Mouse (Mus musculus) gastrocnemius, postnatal 25 days (tissue): ENCODE measurements around the gene Mtap. TPM values are rescaled to one million over a fixed set of nuclear protein-coding genes. Genes with fewer than 3 reads are reported as not detected.

Experiments used
- DNase-seq: peaks from one replicate; pipeline ENCODE4 v3.0.0; 2022
- long read RNA-seq, 2 experiments: library from polyadenylated mRNA; stranded (forward); transcript quantifications; one replicate each; pipeline ENCODE4 v2.0.0; 2021
- total RNA-seq, 2 experiments: library from RNA; stranded (reverse); gene quantifications; 1 replicate in 1 of 2; 2 replicates in 1 of 2; pipeline ENCODE4 v1.2.3; 2021

Mtap gene
- total RNA-seq: 10 to 100 TPM; 12.8 to 13.1 TPM
- long read RNA-seq, experiment 1, transcript Mtap-201 (8 exons, 2,797 nt): major isoform, 5 of 7 reads
- long read RNA-seq, experiment 1, partial matches to known transcripts: 0 of 7 reads
- long read RNA-seq, experiment 1, other reads (novel, unspliced or antisense): 2 of 7 reads
- long read RNA-seq, experiment 2, transcript Mtap-201 (8 exons, 2,797 nt): major isoform, 11 of 11 reads
- long read RNA-seq, experiment 2, partial matches to known transcripts: 0 of 11 reads
- long read RNA-seq, experiment 2, other reads (novel, unspliced or antisense): 0 of 11 reads

- peak; percentile 80 for DNase-seq
Observed at GRCm38 (mm10) chr4:89136906-89137541, at the start of gene Mtap. TSS of gene Mtap (plus strand) at chr4:89137122.

DNA sequence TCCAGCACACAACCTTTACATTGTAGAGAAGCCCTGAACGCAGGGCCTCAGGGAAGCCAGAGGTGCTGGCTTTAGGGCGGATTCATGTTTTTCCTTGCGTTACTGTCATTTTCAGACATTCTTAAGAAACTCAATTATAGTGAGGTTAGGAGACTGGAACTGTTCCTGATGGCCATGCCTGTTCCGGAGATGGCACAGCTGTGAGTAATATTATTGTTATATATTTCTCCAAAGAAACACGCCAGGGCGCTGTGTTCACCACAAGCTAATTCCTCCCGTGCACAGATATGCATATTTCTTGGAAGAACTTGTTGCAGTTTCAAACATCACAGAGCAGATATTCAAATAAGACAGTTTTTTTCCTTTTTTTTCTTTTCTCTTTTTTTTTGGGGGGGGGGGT, 47.8 kb upstream of the Mtap start:
- no peak for DNase-seq

- DNase-seq: no peak
Observed at GRCm38 (mm10) chr4:89090217-89090616, 46.7 kb upstream of the Mtap start.

- DNase-seq: no peak
Observed at GRCm38 (mm10) chr4:89092153-89092552, 44.8 kb upstream of the Mtap start.

DNA sequence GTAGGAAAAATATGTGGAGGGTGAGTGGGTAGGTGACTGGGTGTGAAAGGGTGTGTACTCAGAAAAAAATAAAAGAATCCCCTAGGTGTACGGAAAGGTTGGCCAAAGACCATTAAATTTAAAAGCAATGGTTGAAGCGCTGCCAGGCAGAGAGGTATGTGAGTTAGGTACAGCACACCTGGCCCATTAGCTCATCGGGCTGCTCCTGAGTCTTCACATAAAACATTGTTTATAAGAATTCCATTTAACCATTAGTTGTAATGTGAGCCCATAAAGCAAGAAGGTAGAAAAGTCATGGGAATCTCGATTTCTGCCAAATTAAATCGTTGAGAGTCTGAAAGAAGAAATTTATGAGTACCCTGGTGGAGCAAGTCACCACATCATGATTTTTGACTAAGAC, 42.1 kb upstream of the Mtap start:
- DNase-seq: no peak

- no peak for DNase-seq
Observed at GRCm38 (mm10) chr4:89098261-89098660, 38.7 kb upstream of the Mtap start.

- no peak for DNase-seq
Observed at GRCm38 (mm10) chr4:89101276-89101675, 35.6 kb upstream of the Mtap start.

- DNase-seq: no peak
Observed at GRCm38 (mm10) chr4:89102283-89102682, 34.6 kb upstream of the Mtap start.

DNA sequence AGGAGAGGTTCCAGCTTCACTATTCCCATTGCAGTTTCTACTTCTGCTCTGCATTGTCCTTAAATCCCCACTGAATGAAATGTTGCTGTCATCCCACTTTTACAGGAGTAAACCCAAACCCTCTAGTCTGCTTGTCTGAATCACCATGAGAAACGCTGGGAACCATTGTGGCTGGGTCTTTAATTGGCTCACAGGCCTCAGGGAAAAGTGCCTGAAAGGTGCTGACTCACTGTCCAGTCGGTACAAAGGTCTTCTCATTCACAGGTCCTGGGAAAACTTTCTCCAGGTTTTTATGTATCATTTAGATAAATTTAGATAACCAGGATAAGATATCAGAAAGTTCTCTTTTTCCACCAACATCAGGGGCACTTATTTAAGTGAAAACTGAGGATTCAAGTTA, 31.4 kb upstream of the Mtap start:
- DNase-seq: no peak

DNA sequence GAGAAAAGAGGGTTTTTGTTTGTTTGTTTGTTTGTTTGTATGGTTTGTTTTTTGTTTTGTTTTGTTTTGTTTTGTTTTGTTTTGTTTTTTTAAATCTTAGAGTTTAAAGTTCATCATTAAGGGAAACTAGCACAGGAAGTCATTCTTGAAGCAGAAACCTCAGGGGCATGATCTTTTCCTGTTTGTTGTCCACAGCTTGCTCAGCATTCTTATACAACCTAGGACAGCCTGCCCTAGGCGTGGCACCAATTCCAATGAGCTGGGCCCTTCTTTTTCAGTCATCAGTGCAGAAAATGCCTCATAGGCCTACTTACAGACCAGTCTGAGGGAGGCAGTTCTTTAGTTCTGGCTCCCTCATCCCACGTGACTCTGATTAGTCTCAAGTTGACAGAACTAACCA, 30.4 kb upstream of the Mtap start:
- no peak for DNase-seq

DNA sequence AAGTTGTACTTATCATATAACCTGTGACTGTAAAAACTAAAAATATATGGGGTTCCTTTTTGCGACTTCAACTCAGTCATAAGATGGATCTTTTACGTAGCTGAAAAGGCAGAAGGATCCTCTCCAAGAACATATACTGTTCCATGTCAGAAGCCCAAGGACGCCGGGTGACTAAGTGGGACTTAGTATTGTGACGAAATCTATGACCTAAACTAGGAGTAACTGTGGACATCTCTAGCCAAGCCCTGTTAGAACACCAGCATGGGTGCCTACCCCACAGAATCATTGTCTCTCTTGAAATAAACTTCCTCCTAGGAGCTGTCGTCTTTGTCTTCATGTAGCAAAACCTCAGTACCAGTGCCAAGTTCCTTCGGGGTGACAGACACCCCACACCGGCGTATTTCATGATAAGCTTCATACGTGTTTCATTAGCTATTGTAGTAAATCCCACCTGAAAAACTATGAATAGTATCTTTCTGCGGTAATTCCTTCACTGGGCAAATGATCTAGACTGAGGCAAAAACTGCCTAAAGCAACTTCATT, 24.7 kb upstream of the Mtap start:
- no peak for DNase-seq

GRCm38 (mm10) chr4:89112782-89113181, 24.1 kb upstream of the Mtap start:
- DNase-seq: no peak

DNA sequence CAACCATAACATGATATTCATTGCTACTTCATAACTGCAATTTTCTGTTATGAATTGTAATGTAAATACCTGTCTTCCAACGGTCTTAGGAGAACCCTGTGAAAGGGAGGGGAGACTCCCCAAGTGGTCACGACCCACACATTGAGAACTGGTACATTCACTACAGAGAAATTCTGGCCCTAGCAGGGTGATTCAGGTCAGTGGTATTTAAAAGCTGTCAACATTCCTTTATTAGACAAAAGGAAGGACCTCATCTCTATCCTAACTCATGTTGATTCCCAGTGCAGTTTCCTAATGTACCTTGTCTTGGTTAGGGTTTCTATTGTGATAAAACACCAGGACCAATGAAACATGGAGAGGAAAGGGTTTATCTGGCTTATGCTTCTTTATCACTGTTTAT, 20.9 kb upstream of the Mtap start:
- no peak for DNase-seq

DNA sequence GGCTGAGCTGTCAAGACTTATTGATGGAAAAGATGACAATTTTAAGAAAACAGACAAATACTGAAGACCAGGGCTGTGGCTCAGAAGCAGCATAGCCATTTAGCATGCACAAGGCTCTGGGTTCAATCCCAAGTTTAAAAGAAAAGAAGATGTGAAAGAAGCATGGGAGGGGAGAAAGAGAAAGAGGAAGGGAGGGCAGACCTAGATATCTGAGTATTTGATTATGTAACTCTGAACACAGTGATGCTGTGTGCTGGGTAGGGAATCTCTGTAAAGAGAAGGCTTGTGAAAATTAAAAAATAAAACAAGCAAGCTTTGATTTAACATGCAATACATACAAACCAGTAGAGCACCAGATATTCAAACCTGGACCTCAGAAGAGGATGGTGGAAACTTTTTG, 17.0 kb upstream of the Mtap start:
- DNase-seq: no peak

- DNase-seq: no peak
Observed at GRCm38 (mm10) chr4:89120353-89120752, 16.6 kb upstream of the Mtap start.

- no peak for DNase-seq
Observed at GRCm38 (mm10) chr4:89123446-89124243, 13.3 kb upstream of the Mtap start.

DNA sequence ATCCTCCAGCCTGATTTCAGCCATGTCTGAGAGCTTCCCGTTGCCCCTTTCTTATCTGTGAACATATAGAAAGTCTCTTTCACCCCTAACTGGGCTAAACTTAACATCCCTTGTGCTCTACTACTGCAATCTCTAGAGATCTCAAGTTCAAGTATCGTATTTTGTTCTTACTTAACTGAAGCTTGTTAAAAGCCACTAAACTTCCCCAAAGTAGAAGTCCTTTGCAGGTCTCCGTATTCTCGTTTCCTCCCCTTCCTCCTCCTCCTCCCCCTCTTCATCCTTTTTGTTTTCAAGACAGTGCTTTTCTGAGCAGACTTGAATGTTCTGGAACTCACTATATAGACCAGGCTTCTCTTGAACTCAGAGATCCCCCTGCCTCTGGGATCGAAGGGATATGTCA, 9.2 kb upstream of the Mtap start:
- no peak for DNase-seq

GRCm38 (mm10) chr4:89128080-89128936, 8.6 kb upstream of the Mtap start:
- no peak for DNase-seq

DNA sequence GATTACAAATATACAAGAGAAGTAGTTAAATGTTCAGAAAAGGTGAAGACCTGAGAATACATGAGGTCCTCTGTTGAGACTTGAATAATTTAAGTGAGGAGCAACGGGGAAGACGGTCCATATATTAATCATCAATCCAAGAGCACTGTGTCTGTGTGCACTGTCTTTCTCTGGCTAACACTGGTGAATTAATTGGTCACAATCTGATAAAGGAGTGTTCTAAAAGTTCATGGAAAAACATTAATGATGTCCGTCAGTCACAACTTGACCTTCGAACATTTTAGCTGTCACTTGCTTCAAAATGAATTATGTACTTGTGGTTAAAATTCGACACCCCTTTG, 8.0 kb upstream of the Mtap start:
- DNase-seq: no peak

DNA sequence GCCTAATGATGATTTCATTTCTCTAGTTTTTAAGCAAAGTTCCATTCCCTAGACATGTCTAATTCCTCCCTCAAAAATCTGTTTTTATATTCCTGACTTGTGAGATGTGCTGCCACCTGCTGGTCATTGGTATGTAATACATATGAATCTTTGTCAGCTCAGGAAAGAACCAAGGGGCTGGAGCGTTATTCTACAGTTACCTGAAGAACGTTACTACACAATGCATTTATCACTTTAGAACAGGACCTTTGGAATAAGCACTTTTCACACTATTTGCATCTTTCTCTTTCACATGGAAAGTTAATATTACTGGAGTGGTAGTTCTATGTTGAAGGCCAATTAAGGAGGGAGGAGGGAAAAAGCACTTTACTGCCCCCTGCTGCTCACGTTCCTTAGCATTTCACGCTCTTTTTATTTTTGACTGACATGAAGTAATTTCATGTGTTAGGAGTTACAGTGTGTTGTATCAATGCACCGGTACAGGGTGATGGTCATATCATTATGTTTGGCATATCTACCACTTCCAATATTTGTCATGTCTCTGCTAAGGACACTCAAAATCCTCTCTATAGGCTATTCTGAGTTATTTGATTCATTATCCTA, 7.5 kb upstream of the Mtap start:
- no peak for DNase-seq

DNA sequence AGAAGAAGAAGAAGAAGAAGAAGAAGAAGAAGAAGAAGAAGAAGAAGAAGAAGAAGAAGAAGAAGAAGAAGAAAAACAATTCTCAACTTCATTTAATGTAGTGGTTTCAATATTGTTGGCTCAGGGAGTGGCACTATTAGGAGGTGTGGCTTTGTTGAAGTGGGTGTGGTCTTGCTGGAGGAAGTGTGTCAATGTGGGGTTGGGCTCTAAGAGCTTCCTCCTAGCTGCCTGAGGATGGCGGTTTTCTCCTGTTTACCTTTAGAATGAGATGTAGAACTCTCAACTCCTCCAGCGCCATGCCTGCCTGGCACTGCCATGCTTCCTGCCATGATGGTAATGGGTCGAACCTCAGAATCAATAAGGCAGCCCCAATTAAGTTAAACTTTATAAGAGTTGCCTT, 5.1 kb upstream of the Mtap start:
- no peak for DNase-seq

GRCm38 (mm10) chr4:89136356-89136755, 566 bp upstream of the Mtap start:
- DNase-seq: no peak
